Mouse (Mus musculus): ENCODE data around the gene Zc3h6. TPM values are rescaled to one million over a fixed set of nuclear protein-coding genes. Genes with fewer than 3 reads are reported as not detected.
A peak's percentile ranks its signal among the peaks of the same experiment; 100 is the strongest.
"Not testable (repeated sequence)": the region's sequence is repeated elsewhere in the genome, so short reads cannot be mapped to it uniquely, and the experiment has no call there.

Gene Zc3h6
- 10 to 100 TPM; 14.7 to 17.5 TPM for total RNA-seq (2021)

DNA sequence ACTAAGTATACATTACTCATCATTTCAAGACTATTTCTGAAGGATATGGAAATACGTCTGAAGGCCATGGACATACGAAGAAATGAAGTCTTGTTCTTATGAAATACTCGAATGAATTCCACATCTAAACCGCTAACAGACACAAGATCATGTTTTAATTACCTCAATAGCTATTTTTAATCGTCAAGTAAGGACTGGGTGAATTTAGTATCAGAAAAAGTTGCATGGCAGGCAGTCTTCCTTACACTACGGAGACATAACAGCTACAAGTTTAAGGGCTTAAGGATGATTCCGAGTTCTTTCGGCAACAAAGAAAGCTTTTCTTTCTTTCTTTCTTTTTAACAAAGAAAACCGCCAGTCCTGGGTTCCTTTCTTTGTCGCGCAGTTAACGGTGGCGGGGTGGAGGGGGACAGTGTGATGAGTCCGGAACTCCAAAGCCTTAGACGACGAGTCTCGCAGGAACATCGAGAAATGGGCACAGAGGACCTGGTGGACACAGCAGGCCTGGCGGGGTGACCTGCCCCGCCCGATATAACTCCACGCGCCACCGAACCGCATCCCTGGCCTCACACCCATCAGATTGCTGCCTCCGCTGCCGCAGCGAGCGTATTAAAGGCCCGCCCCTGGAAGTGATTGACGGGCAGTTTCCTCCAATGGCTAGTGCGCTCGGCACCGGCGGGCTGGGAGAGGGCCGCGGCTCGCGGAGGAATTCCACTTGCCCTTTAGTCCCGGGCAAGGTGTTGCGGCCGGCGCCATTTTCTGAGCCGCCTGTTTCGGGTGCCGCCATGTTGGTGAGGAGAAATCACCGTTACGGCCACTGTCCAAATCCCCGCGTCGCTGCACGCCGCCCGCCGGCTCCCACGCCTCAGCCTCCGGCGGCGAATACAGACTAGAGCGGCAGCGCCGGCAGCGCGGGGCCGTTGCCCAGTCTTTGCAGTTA lies at the start of gene Zc3h6:
Gene Zc3h6 (plus strand): TSS at position 762 of the 940 bp plus-strand sequence.
- peak; percentile 99 for DNase-seq (ENCODE audit: extremely low spot score in 1 of 2, low spot score in 1 of 2)

DNA sequence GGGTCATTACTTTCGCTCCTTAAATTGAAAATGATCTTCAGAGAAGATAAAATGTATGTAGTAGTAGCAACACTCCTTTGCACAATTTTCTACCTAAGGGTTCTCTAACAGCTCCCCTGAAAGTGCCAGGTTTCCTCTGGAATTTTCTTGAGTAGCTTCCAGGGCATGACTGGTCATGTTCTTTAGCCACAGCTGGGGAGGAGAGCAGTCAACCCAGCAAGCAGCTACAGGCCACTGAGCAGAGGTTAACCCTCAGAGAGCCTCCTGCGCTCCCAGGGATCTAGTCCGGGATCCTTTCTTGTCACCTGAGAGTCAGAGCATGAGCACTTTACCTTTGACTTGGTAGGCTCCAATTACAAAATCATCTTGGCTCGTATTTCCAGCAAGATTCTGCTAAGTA lies 42.4 kb upstream of the Zc3h6 start:
- no peak for DNase-seq (ENCODE audit: extremely low spot score in 1 of 2, low spot score in 1 of 2)

DNA sequence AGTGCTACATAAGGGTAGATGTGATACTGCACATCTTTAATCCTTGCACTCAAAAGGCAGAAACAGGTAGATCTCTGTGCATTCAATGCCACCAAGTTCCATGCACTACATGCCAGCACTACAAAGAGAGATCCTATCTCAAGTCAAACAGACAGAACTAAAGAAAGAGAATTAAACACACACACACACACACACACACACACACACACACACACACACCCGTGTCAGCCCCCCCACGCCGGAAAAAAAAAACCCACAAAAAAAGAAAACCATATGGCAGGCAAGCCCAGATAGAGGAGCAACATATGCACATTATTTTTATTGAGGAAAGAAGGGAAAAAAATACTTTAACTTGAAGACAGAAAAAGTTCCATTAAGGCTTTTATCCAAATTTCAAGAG lies 38.8 kb upstream of the Zc3h6 start:
- no peak for DNase-seq (ENCODE audit: extremely low spot score in 1 of 2, low spot score in 1 of 2)

DNA sequence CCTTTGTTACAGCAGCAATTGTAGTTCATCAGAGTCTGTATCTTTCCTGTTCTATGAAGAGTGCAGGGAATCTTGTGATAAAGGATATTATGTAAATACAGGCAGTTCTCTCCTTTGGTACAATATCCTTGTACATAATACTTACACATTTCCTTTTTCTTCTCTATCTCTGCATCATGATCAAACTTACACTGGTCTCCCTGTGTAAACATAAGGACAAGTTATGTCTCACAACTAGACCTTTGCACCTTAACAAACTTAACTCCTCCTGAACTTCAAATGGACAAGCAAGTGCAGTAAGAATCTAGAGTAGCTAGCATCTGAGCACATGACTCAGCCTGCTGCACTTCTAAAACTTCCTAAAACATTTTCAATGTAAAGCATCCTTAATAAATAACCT lies 36.5 kb upstream of the Zc3h6 start:
- no peak for DNase-seq (ENCODE audit: extremely low spot score in 1 of 2, low spot score in 1 of 2)

DNA sequence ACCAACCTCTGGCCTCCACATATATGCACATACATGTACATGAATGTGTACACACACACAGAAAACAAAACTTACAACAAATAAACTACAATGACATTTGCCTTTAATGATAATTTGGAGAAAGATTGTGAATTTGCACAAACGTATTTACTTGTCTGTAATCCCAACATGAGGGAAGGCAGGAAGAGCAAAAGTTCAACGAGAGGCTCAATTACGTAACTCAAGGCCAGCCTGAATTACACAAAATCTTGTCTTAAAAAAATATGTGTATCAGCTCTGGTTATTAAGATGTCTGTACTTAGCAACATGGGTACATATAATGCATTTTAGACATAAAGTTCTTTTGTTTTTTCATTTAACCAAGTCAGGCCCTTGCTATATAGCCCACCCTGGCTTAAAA lies 30.9 kb upstream of the Zc3h6 start:
- DNase-seq (ENCODE audit: extremely low spot score in 1 of 2, low spot score in 1 of 2): no peak

DNA sequence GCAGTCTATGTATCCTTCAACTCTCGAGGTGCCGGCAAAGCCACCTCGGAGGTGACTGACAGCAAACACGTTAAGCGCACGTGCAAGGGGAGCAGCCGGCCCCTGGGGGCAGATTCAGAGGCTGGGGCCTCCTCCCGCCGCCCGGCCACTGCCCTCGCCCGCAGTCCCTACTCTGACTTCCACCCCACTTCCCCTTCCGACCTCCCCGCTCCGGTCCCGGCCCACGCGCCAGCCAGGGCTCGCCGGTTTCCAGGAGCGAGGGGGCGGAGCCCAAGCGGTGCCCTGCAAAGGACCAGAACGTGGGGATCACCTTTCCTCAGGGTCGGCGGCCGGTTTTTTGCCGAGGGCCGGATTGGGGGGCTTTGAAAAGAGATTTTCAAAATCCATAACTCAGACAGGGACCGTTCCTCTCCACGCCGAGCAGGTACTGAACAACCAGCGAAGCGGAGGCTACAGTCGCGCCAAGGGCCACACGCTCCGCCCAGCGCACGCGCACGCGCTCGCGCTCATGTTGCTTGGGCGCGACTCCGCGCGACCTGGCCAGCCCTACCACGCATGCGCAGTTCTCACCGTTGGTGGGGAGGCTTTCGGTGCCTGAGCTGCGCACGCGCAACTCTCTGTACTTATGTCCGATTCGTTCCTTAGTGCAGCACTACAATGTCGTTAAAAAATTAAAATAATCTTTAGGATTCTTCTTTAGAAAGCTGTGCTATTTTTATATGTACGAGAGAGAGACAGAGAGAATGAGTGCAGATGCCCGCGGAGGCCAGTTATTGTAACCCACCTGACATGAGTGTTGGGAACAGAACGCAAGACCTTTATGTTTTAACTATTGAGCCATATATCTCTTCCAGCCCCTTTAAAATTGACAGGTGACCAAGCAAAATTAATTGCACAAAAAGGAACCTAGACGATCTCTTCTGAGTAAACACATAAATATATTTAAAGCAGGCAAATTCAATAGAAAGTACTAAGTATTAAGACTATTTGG lies 23.4 kb upstream of the Zc3h6 start, which contains the start of gene Zc3h8:
Gene Zc3h8 (minus strand): TSS at position 540 of the 991 bp plus-strand sequence.
- peak; percentile 94 to 95 for DNase-seq (ENCODE audit: extremely low spot score in 1 of 2, low spot score in 1 of 2)

DNA sequence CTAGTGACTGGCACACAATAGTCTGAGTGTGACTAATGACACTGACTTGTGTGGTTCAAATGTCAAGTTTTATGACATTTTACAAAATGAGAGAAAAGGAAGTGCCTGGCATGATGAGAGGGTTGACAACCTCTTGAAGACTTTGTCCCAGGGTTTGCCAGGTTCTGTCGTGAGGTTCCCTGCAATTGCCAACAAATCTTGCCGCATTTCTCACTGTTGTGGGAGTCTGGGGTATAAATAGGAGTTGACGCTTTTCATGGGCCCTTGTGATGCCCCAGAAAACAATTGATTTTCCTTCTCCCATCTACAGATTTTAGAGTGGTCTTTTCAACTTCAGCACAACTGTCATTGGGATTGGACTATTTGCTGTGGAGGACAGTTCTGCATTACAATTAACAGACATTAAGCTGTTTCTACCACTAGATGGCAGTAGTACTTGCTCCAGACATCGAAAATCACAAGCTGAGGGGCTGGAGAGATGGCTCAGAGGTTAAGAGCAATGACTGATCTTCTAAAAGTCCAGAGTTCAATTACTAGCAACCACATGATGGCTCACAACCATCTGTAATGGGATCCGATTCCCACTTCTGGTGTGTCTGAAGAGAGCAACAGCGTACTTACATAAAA lies 19.1 kb upstream of the Zc3h6 start:
- no peak for DNase-seq (ENCODE audit: extremely low spot score in 1 of 2, low spot score in 1 of 2)

DNA sequence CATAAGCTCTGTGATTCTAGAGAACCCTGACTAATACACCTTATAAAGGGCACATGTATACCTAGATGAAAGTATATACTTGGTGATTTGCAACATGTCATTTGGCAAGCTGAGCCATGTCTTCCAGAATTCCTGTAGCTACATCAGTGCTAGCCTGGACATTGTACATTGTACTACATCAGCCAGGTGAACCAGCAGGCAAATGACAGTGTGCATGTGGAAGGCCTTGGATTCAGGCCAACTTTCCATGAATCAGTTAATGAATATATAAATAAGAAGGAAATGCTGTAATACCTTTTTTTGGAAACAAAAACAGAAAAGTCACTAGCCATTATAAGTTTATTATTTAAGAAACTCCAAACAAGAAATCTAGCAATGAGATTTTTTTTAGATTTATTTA lies 13.0 kb upstream of the Zc3h6 start:
- DNase-seq (ENCODE audit: extremely low spot score in 1 of 2, low spot score in 1 of 2): no peak

DNA sequence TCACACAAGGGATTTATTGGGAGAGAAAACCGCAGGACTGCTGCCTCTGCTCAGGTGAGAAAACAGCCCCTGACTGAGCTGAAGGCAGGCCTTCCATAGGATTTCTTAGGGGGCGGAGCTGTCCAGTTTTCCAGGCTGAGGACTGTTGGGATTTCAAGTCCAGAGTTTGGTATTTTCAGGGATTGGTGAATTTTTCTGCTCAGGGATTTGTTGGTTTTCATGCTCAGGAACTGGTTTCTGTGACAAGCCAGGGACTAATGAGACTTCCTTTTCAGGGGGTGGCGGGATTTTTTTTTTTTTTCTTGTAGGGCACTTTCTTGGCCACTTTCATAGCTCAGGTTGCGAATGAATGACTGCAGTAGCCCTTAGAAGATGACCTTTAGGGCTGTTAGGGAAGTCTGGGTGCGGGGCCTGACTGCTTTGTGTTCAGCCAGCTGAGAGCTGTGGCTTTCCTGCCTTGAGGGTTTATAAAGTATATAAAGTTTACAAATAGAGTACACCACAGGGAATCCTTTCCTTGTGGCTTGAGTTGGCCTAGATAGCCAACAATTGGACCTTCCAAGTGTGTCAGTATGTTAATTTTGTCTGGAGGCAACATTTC lies 1.6 kb upstream of the Zc3h6 start:
- DNase-seq (ENCODE audit: extremely low spot score in 1 of 2, low spot score in 1 of 2): no peak

DNA sequence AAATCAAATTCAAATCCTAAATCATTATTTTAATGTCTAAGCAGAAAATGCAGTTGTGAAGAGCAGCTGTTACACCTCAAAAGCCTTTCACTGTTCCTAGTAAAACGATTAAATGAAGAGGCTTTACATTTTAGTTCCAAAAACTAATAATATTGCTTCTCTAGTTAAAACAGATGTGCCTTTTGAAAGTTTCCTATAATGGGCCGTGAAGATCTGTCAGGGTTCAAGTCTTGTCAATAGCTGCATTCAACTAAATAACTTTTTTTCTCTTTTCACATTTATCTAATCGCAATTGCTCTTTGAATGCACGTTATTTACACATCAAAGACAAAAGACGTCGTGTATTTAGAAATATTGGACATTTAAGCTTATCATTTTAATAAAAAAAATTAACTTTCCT lies 966 bp upstream of the Zc3h6 start:
- no peak for DNase-seq (ENCODE audit: extremely low spot score in 1 of 2, low spot score in 1 of 2)

DNA sequence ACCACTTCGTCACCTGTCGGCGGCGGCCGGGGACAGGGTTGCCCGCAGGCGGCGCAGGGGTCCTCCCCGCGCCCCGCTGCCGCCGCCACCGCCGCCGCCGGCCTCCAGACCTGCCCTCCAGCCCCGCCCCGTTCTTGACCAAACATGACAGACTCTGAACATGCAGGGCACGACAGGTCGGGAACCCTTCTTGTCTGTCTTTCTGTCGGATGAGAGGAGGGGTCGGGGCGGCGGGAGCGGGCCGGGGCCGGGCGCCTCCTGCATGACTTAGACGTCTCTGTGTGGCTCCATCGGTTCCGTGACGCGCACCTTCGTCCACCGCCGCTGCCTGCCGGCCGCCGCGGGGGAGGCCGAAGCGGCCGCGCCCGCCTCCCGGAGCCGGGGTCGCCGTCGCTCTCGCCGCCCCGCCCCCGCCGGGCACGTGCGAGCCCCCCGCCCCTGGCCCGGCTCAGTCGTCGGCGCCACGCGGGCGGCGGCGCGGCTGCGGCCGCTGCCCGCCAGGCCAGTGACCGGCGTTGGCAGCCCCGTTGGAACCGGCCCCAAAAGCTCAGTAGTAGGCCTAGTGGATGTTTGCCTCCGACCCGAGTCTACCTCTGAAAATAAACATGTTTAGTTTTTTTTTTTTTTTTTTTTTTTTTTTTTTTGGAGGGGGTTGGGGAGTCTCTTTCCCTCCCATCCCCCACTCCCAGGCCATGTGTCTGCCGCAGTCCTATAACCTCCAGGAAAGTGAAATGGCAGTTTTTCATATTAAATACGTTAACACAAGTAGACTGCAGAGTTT lies 649 bp downstream of the Zc3h6 start, which contains the start of gene Gm10762:
Gene Gm10762 (minus strand): TSS at position 65 of the 781 bp plus-strand sequence.
- DNase-seq (ENCODE audit: extremely low spot score in 1 of 2, low spot score in 1 of 2): peak; percentile 47 to 60

DNA sequence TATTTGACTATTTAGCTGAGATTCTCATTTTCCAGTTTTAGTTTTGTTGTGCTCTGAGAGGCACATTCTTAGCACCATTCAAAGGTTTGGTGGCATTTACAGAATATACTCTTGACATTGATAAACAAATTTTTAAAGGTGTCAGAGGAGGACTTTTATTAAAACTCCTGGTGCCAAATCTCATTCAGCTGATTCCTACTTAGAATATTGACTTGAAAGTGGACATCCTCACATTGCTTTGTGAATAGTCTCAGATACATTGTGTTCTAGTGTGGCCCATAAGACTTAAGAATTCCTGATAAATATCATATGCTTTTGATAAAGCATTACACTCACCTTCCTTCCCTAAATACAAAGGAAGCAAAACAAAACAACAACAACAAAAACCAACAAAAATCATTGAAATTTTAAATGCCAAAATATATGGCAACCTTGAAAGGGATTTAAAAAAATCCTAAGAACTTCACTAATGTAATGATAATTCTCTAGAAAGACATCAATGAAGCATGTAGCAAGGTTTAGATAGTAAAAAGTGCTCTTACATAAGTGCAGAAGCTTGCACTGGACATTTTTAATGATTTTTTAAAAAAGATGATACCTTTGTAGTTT lies 1.4 kb downstream of the Zc3h6 start:
- DNase-seq (ENCODE audit: extremely low spot score in 1 of 2, low spot score in 1 of 2): no peak

DNA sequence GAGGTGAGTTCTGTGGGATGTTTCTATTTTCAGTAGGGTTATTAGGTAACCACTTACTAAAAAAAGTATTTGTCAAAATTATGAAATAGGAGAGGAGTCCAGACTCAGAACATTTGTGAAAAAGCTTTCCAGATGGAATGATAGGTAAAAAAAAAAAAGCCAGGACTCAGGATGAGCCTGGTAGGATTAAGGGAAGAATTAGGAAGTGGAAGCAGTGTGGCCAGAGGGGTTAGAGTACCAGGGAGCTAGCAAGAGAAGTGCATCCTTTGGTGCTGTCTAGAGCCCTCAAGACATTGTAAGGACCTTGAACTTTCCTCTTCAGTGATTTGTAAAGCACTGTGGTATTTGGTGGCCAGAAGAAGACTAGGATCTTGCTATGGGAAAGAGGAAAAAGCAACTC lies 5.1 kb downstream of the Zc3h6 start:
- no peak for DNase-seq (ENCODE audit: extremely low spot score in 1 of 2, low spot score in 1 of 2)

DNA sequence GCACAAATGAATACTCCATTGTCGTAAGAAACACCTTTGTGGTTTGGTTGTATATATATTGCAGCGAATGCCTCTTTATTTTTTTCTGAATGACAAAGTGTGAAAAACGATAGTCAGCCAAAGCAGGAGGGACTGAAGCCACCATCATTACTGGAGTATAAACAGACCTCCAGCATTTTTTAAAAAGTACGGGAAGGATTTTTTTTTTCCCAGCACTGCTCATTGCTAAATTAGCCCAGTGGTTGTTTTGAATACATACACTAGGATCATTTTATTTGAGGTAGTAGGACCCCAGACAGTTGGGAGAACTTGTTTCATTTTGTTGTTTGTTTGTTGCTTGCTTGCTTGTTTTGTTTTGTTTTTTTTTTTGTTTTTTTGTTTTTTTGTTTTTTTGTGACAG lies 8.4 kb downstream of the Zc3h6 start:
- no peak for DNase-seq (ENCODE audit: extremely low spot score in 1 of 2, low spot score in 1 of 2)

DNA sequence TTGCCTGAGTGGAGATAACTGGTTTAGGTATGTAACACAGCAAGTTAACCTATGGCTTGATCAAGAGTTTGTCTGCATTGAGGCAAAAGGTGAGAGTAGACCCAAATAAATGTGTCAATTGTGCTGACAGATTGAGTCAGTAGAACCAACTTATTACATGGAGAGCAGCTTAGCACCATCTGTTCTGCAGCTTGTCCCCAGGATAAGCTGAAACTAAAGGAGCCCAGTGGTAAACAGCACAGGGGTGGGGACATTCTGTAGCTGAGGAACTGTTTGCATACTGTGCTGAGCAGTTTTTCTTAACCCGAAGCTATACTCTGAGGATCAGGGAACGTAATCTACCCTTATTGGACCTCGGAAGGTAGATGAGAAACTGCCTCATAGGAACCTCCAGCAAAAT lies 17.5 kb downstream of the Zc3h6 start:
- no peak for DNase-seq (ENCODE audit: extremely low spot score in 1 of 2, low spot score in 1 of 2)

DNA sequence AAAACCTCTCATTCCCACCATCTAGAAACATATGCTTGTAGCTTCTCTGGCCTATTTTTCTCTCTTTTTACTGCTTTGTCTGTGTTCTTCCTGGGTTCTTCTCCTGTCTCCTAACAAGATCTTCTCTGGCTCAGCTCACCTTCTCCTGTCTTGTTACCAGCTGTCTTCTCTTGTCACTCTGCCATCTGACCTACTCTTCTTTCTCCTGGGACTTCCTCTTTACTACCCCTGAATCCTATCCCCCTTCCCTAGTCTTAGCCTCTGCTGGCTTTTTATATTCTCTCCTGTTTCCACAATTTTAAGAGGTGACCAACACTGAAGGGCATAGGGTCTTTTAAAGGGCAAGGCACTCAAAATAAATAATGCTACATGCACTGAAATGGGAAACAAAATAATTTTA lies 37.7 kb downstream of the Zc3h6 start:
- no peak for DNase-seq (ENCODE audit: extremely low spot score in 1 of 2, low spot score in 1 of 2)

DNA sequence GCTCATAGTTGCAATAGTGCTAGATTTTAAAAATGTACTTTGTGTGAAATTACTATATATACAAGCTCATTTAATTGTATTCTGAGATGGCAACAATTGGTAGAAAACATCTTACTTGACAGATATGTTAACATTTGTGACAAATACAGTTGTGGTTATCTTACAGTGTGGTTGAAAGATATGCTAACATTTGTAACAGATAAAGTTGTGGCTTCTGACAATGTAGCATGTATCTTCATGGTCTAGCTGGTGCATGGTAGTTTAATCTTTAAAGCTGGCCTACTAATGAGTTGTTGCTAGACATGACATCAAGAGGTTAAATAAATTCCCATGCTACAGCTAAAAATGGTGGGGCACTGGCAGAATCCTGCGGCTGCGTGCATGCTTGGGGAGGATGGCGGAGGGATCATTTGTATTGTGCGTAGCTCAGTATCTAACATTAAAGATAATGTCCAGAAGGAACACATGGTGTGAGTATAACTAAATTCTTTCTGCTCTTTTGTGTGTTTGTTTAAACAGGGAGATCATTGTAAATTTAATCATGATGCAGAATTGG lies 39.1 kb downstream of the Zc3h6 start:
- DNase-seq (ENCODE audit: extremely low spot score in 1 of 2, low spot score in 1 of 2): no peak

DNA sequence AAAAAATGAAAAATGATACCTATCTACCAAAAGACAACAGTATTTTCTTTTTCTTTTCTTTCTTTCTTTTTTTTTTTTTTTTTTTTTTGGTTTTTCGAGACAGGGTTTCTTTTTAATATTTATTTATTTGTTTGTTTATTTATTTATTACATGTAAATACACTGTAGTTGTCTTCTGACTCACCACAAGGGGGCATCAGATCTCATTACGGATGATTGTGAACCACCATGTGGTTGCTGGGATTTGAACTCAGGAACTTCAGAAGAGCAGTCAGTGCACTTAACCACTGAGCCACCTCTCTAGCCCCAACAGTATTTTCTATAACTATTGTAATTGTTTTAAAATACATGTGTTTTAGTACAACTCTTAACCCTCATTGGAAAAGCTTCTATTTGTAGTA lies 41.7 kb downstream of the Zc3h6 start:
- DNase-seq (ENCODE audit: extremely low spot score in 1 of 2, low spot score in 1 of 2): not testable (repeated sequence)

DNA sequence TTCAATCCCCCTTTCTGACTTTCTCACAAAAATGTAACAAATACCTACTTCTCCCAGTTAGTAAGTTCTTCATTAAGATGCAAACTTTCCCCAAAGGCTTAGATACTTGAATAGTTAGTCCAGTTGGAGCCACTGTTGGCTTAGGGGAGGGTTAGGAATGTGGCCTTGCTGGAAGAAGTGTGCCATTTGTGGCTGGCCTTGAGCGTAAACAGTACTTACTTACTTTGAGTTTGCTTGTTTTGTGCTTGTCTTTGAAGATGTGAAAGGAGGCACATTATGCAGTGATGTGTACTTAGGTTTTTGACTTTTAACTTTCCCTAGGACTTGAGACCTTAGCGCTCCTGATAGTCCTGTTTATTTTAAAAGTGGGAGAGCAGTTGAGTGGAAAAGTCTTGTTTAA lies 52.9 kb downstream of the Zc3h6 start:
- DNase-seq (ENCODE audit: extremely low spot score in 1 of 2, low spot score in 1 of 2): no peak
